Mouse (Mus musculus) E14TG2a.4 (cell line): ENCODE results near the gene Lrrc4b.

Experiments used
- CTCF ChIP-seq: conservative IDR thresholded peaks from 2 replicates; pipeline ENCODE4 v1.5.1; 2014; ENCODE audit warnings: low read length
- POU5F1 ChIP-seq: IDR thresholded peaks from 2 replicates; pipeline ENCODE4 v1.6.1; 2014; ENCODE audit warnings: low read length, borderline replicate concordance

DNA sequence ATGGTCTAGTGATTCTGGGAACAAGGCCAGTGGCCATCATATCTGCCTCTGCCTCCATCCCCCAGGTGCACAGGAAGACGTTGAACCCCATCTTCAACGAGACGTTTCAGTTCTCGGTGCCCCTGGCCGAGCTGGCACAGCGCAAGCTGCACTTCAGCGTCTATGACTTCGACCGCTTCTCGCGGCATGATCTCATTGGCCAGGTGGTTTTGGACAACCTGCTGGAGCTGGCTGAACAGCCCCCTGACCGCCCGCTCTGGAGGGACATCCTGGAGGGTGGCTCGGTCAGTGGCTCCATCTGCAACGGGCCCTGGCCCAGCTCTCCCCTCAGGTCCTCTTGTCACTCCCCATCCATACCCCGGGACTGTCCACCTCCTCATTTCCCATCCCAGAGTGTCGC lies 35.5 kb upstream of the Lrrc4b start:
- TF ChIP-seq CTCF (no peak), POU5F1 (no peak)
